In the genomic region with DNA sequence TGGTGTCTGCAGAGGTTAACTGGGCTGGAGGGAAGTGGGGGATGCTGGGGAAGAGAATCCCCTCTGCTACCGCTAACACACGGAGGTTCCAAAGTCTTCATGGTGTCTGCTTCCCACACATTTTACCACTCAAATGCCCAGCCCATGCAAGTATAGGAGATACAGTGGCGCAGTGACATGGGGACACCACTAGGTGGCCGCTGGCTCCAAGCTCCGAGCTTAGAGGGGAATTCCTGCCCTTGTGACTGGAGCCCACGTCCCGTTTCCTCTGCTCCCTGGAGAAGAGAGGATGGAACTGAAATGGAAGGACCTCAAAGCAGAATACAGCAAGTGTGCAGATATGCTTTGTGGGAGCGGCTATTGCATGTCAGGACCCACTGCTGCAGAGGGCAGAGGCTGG, we compare ENCODE assay signal across 7 mouse cellular contexts.
DNase-seq lines count a peak whose midpoint lies in the region; ATAC-seq and TF ChIP-seq lines count a peak whose summit lies in the region.

No protein-coding gene starts in this region.

- H3K36me3 ChIP-seq in midbrain, embryonic 10.5 days = no peaks in the 10 kb centered on the region
- H3K36me3 ChIP-seq in midbrain, embryonic 15.5 days (replicated peaks) = no peaks in the 10 kb centered on the region
- no peaks in the 10 kb centered on the region for H3K36me3 ChIP-seq in liver, embryonic 14.5 days (replicated peaks; ENCODE audit: control insufficient read depth, insufficient read depth, low read depth)

- no peak for TF ChIP-seq EP300 in liver, embryonic 14.5 days (IDR thresholded peaks at IDR 0.05; ENCODE audit: low read depth)

- no peaks in the 10 kb centered on the region for H3K9me3 ChIP-seq in midbrain, embryonic 10.5 days (replicated peaks)
- no peaks in the 10 kb centered on the region for H3K9me3 ChIP-seq in midbrain, embryonic 15.5 days
- no peaks in the 10 kb centered on the region for H3K9me3 ChIP-seq in liver, embryonic 14.5 days (ENCODE audit: control insufficient read depth, low read length)

- no peak overlapping the region for H3K4me3 ChIP-seq in midbrain, embryonic 10.5 days
- no peak overlapping the region for H3K4me3 ChIP-seq in midbrain, embryonic 15.5 days
- H3K4me3 ChIP-seq in liver, embryonic 14.5 days (ENCODE audit: insufficient read depth in 1 of 2, low read depth in 2 of 2, low read length in 2 of 2) = no peak overlapping the region

- H3K4me2 ChIP-seq in midbrain, embryonic 15.5 days = no peak overlapping the region
- no peak overlapping the region for H3K4me2 ChIP-seq in liver, embryonic 14.5 days (ENCODE audit: low read depth)

- no peak overlapping the region for H3K9ac ChIP-seq in midbrain, embryonic 15.5 days
- no peak overlapping the region for H3K9ac ChIP-seq in liver, embryonic 14.5 days (replicated peaks)

- peak; percentile 54 for DNase-seq in midbrain, embryonic 10.5 days (ENCODE audit: low spot score)
- DNase-seq in ZHBTc4 (ENCODE audit: low read depth, low spot score) = peak; percentile 73
- peak; percentile 54 to 75 for DNase-seq in cerebellum, postnatal 25 days
- DNase-seq in liver, embryonic 14.5 days (ENCODE audit: low read depth in 3 of 3, low spot score in 3 of 3) = no peak
- DNase-seq in right cerebral cortex, postnatal 25 days = peak; percentile 20

- H3K4me1 ChIP-seq in midbrain, embryonic 10.5 days = 0 out of 2 replicates have a peak, but pooled peaks cover 3% of the 10 kb centered on the region
- H3K4me1 ChIP-seq in midbrain, embryonic 15.5 days = no peaks in the 10 kb centered on the region
- H3K4me1 ChIP-seq in liver, embryonic 14.5 days (replicated peaks; ENCODE audit: control insufficient read depth in 2 of 2, insufficient read depth in 2 of 2, low read length in 1 of 2) = no peaks in the 10 kb centered on the region

- no peak for ATAC-seq in midbrain, embryonic 15.5 days (replicated peaks)
- ATAC-seq in hematopoietic stem cell, adult 5-6 weeks (replicated peaks in 1 of 2; ENCODE audit: insufficient read depth in 1 of 2, low FRiP score in 2 of 2, low TSS enrichment in 1 of 2, low read depth in 1 of 2, poor library complexity in 2 of 2, severe bottlenecking in 2 of 2) = peak; percentile 37 to 54
- ATAC-seq in liver, embryonic 14.5 days (ENCODE audit: insufficient read depth) = no peak

- no peak overlapping the region for H3K27ac ChIP-seq in midbrain, embryonic 10.5 days (replicated peaks)
- no peak overlapping the region for H3K27ac ChIP-seq in midbrain, embryonic 15.5 days
- H3K27ac ChIP-seq in liver, embryonic 14.5 days = no peak overlapping the region

- 21% methylated on average over 8 of the region's 8 CpGs for WGBS in midbrain, embryonic 10.5 days
- 18% methylated on average over 8 of the region's 8 CpGs for whole genome bisulfite sequencing in midbrain, embryonic 15.5 days
- WGBS in liver, embryonic 14.5 days (ENCODE audit: insufficient replicate concordance) = 10% methylated on average over 8 of the region's 8 CpGs

- TF ChIP-seq CTCF in liver, embryonic 14.5 days (IDR thresholded peaks at IDR 0.05; ENCODE audit: low read depth) = peak; percentile 87

- peaks cover 12% of the 10 kb centered on the region for H3K27me3 ChIP-seq in midbrain, embryonic 10.5 days (ENCODE audit: low read depth, poor library complexity, severe bottlenecking)
- H3K27me3 ChIP-seq in midbrain, embryonic 15.5 days (replicated peaks) = no peaks in the 10 kb centered on the region; the same call in 1 of the 2 replicates
- H3K27me3 ChIP-seq in liver, embryonic 14.5 days (ENCODE audit: control insufficient read depth, insufficient read depth, low read length) = no peaks in the 10 kb centered on the region; the same call in 1 of the 2 replicates

Comparison
In these comparisons a context has a peak if more than half of its experiments do, and no peak if none do; other contexts are left out.
1. DNase-seq: peak in midbrain, embryonic 10.5 days (single experiment), ZHBTc4 (single experiment), cerebellum, postnatal 25 days (2 of 2) and right cerebral cortex, postnatal 25 days (single experiment); none in liver, embryonic 14.5 days (0 of 3).
2. ATAC-seq: peak in hematopoietic stem cell, adult 5-6 weeks (2 of 2); none in midbrain, embryonic 15.5 days (single experiment) and liver, embryonic 14.5 days (single experiment).